Mouse (Mus musculus) CH12F3 (cell line): Measurements from ENCODE around the gene Zfp418.

ENCODE experiments used
- in situ Hi-C: fragments of 300-500 bp; cut with MboI; formaldehyde crosslinking; loops from 2 replicates; pipeline ENCODE4 v1.14.3; 2020; ENCODE audit warnings: low sequenced_read_pairs

The Zfp418 gene

GRCm38 (mm10) chr7:7171227-7172147, at the start of gene Zfp418:
TSS of gene Zfp418 (plus strand) at chr7:7171330.
- in situ Hi-C loops: no loop called here

GRCm38 (mm10) chr7:7121602-7121980, 49.5 kb upstream of the Zfp418 start:
- in situ Hi-C loops: loop anchor here (25.0 kb wide), 1 partner anchor 734 kb away; the partner anchor contains the start of genes Smim17 and Zfp28

- in situ Hi-C loops: loop anchor here (10.0 kb wide), 1 partner anchor 154 kb away; no protein-coding TSS in a partner anchor
Observed at GRCm38 (mm10) chr7:7130491-7131124, 40.5 kb upstream of the Zfp418 start.

- in situ Hi-C loops: loop anchor here (10.0 kb wide), 1 partner anchor 152 kb away; no protein-coding TSS in a partner anchor
Observed at GRCm38 (mm10) chr7:7132751-7133150, 38.4 kb upstream of the Zfp418 start.

- in situ Hi-C loops: loop anchor here (10.0 kb wide), 1 partner anchor 148 kb away; no protein-coding TSS in a partner anchor
Observed at GRCm38 (mm10) chr7:7136379-7136866, 34.7 kb upstream of the Zfp418 start, which contains the start of gene Zfp773. TSS of gene Zfp773 (minus strand) at chr7:7136755.

GRCm38 (mm10) chr7:7144215-7144614, 26.9 kb upstream of the Zfp418 start:
- in situ Hi-C loops: loop anchor here (5.0 kb wide), 1 partner anchor 33 kb away; no protein-coding TSS in a partner anchor

- in situ Hi-C loops: no loop called here
Observed at GRCm38 (mm10) chr7:7145991-7146608, 25.0 kb upstream of the Zfp418 start.

GRCm38 (mm10) chr7:7185897-7186296, 14.8 kb downstream of the Zfp418 start:
- in situ Hi-C loops: no loop called here

- in situ Hi-C loops: no loop called here
Observed at GRCm38 (mm10) chr7:7187417-7188190, 16.5 kb downstream of the Zfp418 start.

GRCm38 (mm10) chr7:7188191-7188942, 17.2 kb downstream of the Zfp418 start:
- in situ Hi-C loops: no loop called here

- in situ Hi-C loops: loop anchor here (10.0 kb wide), 1 partner anchor 75 kb away; no protein-coding TSS in a partner anchor
Observed at GRCm38 (mm10) chr7:7209313-7210151, 38.4 kb downstream of the Zfp418 start, which contains the start of gene Zfp772. TSS of gene Zfp772 (minus strand) at chr7:7209998.
